24 mouse cellular contexts compared by ENCODE assay signal in the genomic region with DNA sequence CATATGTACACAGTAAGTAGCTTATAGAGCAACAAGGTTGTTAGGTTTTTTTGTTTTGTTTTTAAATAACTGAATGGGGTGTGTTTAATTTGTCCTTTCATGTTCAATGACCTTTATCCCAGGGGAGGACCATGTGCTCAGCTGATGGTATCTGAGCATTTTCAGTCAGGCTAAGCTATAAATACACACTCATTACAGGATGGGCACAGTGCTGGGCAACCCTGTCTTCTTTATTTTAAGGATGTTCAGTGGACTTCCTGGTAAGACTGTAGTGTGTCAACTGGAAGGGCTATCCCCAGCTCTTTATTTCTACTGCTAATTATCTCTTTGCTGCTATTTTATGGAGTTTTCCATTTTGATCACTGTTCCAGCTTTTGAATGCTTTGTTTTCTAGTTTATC.
DNase-seq lines count a peak whose midpoint lies in the region; ATAC-seq lines count a peak whose summit lies in the region.
"Had no signal": no experiment of that assay in that cellular context is flagged by ENCODE, and none has a peak within 500 bp of the region (broad histone marks: within the 10 kb centered on the region; RNA-seq: fewer than 3 reads in every experiment).

No protein-coding gene starts in this region.

- no peaks in the 10 kb centered on the region for H3K27me3 ChIP-seq in heart, embryonic 12.5 days (replicated peaks)
- H3K27me3 ChIP-seq in kidney, embryonic 14.5 days (ENCODE audit: control insufficient read depth, insufficient read depth, low read length): no peaks in the 10 kb centered on the region
- H3K27me3 ChIP-seq: forebrain, embryonic 15.5 days; hindbrain, embryonic 13.5 days; lung, embryonic 15.5 days; megakaryocyte, embryonic 14.5 days; midbrain, embryonic 13.5 days had no signal

- peak; percentile 90 for DNase-seq in heart, adult 11 months
- DNase-seq in cerebellum, adult 9-10 months: peak; percentile 69
- DNase-seq in cerebellum, postnatal 25 days: peak; percentile 48 to 73
- peak; percentile 41 for DNase-seq in heart, postnatal 4 days
- no peak for DNase-seq in thymus, postnatal 10 days (ENCODE audit: low spot score in 2 of 2)
- DNase-seq: adrenal gland, adult 2 months; gastrocnemius, postnatal 36 days; kidney, adult 18-20 months; layer of hippocampus, adult 9-11 months; lung, postnatal 36 days; right cerebral cortex, postnatal 14 days; thymus, adult 2 months had no signal

- H3K4me3 ChIP-seq in heart, embryonic 12.5 days: no peak overlapping the region
- H3K4me3 ChIP-seq in kidney, embryonic 14.5 days (ENCODE audit: low read length): no peak overlapping the region
- H3K4me3 ChIP-seq: embryonic facial prominence, embryonic 10.5 days; forebrain, embryonic 15.5 days; hindbrain, embryonic 13.5 days; left cerebral cortex, adult 2 months; lung, embryonic 15.5 days; megakaryocyte, embryonic 14.5 days; midbrain, embryonic 13.5 days had no signal

- no peak overlapping the region for H3K9ac ChIP-seq in heart, embryonic 12.5 days
- no peak overlapping the region for H3K9ac ChIP-seq in kidney, embryonic 14.5 days (ENCODE audit: low read depth, low read length)
- H3K9ac ChIP-seq: forebrain, embryonic 15.5 days; hindbrain, embryonic 13.5 days; liver, embryonic 14.5 days; lung, embryonic 15.5 days; midbrain, embryonic 13.5 days had no signal

- no peak for ATAC-seq in heart, embryonic 12.5 days (ENCODE audit: insufficient number of reproducible peaks, low FRiP score)
- no peak for ATAC-seq in kidney, embryonic 14.5 days (ENCODE audit: low FRiP score, low TSS enrichment)
- ATAC-seq: forebrain, embryonic 15.5 days; midbrain, embryonic 13.5 days had no signal

- H3K9me3 ChIP-seq in heart, embryonic 12.5 days (replicated peaks): no peaks in the 10 kb centered on the region
- H3K9me3 ChIP-seq in kidney, embryonic 14.5 days (ENCODE audit: control insufficient read depth, low read length): no peaks in the 10 kb centered on the region
- H3K9me3 ChIP-seq: embryonic facial prominence, embryonic 10.5 days; forebrain, embryonic 15.5 days; hindbrain, embryonic 13.5 days; lung, embryonic 15.5 days; megakaryocyte, embryonic 14.5 days; midbrain, embryonic 13.5 days had no signal

- peaks cover 22% of the 10 kb centered on the region for H3K36me3 ChIP-seq in heart, embryonic 12.5 days
- peaks cover 19% of the 10 kb centered on the region for H3K36me3 ChIP-seq in kidney, embryonic 14.5 days (ENCODE audit: control insufficient read depth, insufficient read depth, low read length)

- H3K4me1 ChIP-seq in heart, embryonic 12.5 days (replicated peaks): no peaks in the 10 kb centered on the region; the same call in 1 of the 2 replicates
- no peaks in the 10 kb centered on the region for H3K4me1 ChIP-seq in kidney, embryonic 14.5 days (ENCODE audit: control insufficient read depth, insufficient read depth, low read length)
- H3K4me1 ChIP-seq: embryonic facial prominence, embryonic 10.5 days; forebrain, embryonic 15.5 days; hindbrain, embryonic 13.5 days; lung, embryonic 15.5 days; midbrain, embryonic 13.5 days had no signal

- no peak overlapping the region for H3K27ac ChIP-seq in heart, embryonic 12.5 days (ENCODE audit: poor library complexity, severe bottlenecking)
- H3K27ac ChIP-seq in kidney, embryonic 14.5 days (ENCODE audit: low read depth, low read length): no peak overlapping the region
- H3K27ac ChIP-seq: embryonic facial prominence, embryonic 10.5 days; forebrain, embryonic 15.5 days; hindbrain, embryonic 13.5 days; kidney, postnatal 0 days; left cerebral cortex, adult 2 months; liver, embryonic 14.5 days; lung, embryonic 15.5 days; midbrain, embryonic 13.5 days; stomach, postnatal 0 days had no signal

- H3K4me2 ChIP-seq in heart, embryonic 12.5 days: no peak overlapping the region
- no peak overlapping the region for H3K4me2 ChIP-seq in kidney, embryonic 14.5 days (replicated peaks; ENCODE audit: low read depth, low read length)
- H3K4me2 ChIP-seq: forebrain, embryonic 15.5 days; hindbrain, embryonic 13.5 days; lung, embryonic 15.5 days; midbrain, embryonic 13.5 days had no signal

Comparison
In these comparisons a context has a peak if more than half of its experiments do, and no peak if none do; other contexts are left out.
1. DNase-seq: peak in heart, adult 11 months (single experiment), cerebellum, adult 9-10 months (single experiment), cerebellum, postnatal 25 days (2 of 2) and heart, postnatal 4 days (single experiment); none in thymus, postnatal 10 days (0 of 2).